Mouse (Mus musculus) olfactory bulb, adult 2 months (tissue): Measurements from ENCODE around the gene Irf6.
A peak's percentile ranks its signal among the peaks of the same experiment; 100 is the strongest.

Experiments used
- CTCF ChIP-seq: fragments of 200-500 bp; IDR thresholded peaks from 2 replicates; pipeline ENCODE4 v1.5.1; 2012; ENCODE audit warnings: low read depth, mild to moderate bottlenecking, low read length, moderate library complexity; ENCODE audit not compliant: insufficient read depth
- POLR2A ChIP-seq: fragments of 200-500 bp; IDR thresholded peaks from 2 replicates; pipeline ENCODE4 v1.6.1; 2012; ENCODE audit warnings: mild to moderate bottlenecking, low read depth, low read length, moderate library complexity; ENCODE audit not compliant: insufficient read depth

- TF ChIP-seq POLR2A = peak; percentile 79
- peak; percentile 92 for TF ChIP-seq CTCF
These were observed 23.0 kb upstream of the Irf6 start, which contains the start of gene Diexf for GRCm38 (mm10) chr1:193129786-193130455.
